Mouse (Mus musculus) erythroid progenitor cell, adult 5-6 weeks (primary cell): ENCODE data around the gene Htra2. TPM values are rescaled to one million over a fixed set of nuclear protein-coding genes. Genes with fewer than 3 reads are reported as not detected.

Experiments
- ATAC-seq: replicated peaks from 2 replicates; pipeline ENCODE4 v1.8.0; 2016; ENCODE audit warnings: moderate number of reproducible peaks, mild to moderate bottlenecking, moderate TSS enrichment, inconsistent platforms; ENCODE audit not compliant: poor library complexity, low FRiP score, severe bottlenecking
- total RNA-seq, 2 experiments: library from RNA; stranded (forward) in 1 of 2; stranded (reverse) in 1 of 2; fragments of 150-400 nt in 1 of 2; fragments of 186-747, 209-891 nt in 1 of 2; gene quantifications; 2 replicates each; pipeline versions ENCODE4 v1.2.3 to v1.2.4; 2015 to 2017; ENCODE audit warnings: low replicate concordance in 2 of 2

The Htra2 gene
- total RNA-seq, 2 experiments from 2014 or later, result 65.7 to 114 TPM

GRCm38 (mm10) chr6:83013444-83013843, 41.6 kb downstream of the Htra2 start:
- no peak for ATAC-seq

GRCm38 (mm10) chr6:83011756-83012155, 43.3 kb downstream of the Htra2 start:
- no peak for ATAC-seq

- no peak for ATAC-seq
Observed at GRCm38 (mm10) chr6:83011255-83011654, 43.8 kb downstream of the Htra2 start.

- peak; percentile 31; the same call in 1 of the 2 replicates for ATAC-seq
Observed at GRCm38 (mm10) chr6:83010010-83010409, 45.1 kb downstream of the Htra2 start.

- no peak for ATAC-seq
Observed at GRCm38 (mm10) chr6:83008659-83009058, 46.4 kb downstream of the Htra2 start.

- ATAC-seq, result no peak
Observed at GRCm38 (mm10) chr6:83006114-83006513, 49.0 kb downstream of the Htra2 start.

GRCm38 (mm10) chr6:83005444-83006011, 49.5 kb downstream of the Htra2 start:
- ATAC-seq, result no peak

GRCm38 (mm10) chr6:83004872-83005271, 50.2 kb downstream of the Htra2 start:
- no peak for ATAC-seq

- ATAC-seq, result no peak; the same call in 1 of the 2 replicates
Observed at GRCm38 (mm10) chr6:83004309-83004708, 50.8 kb downstream of the Htra2 start.

GRCm38 (mm10) chr6:83003850-83004249, 51.2 kb downstream of the Htra2 start:
- peak; percentile 72 for ATAC-seq

GRCm38 (mm10) chr6:83003082-83003481, 52.0 kb downstream of the Htra2 start:
- no peak for ATAC-seq

Other genes starting within 250 kb of the Htra2 start
- gene Sema4f, start 115.5 kb downstream of the Htra2 start, total RNA-seq (2015; ENCODE audit: low replicate concordance), result not detected in 2 replicates
- 0.39 TPM in 1 of 2 replicates, not detected in the other for gene Sema4f, start 115.5 kb downstream of the Htra2 start, total RNA-seq (2017; ENCODE audit: low replicate concordance)
- gene M1ap, start 108.4 kb downstream of the Htra2 start, total RNA-seq (2015; ENCODE audit: low replicate concordance), result 4.6 and 12.6 TPM in 2 replicates
- 2.6 and 19.8 TPM in 2 replicates for gene M1ap, start 108.4 kb downstream of the Htra2 start, total RNA-seq (2017; ENCODE audit: low replicate concordance)
- gene Dok1, start 21.8 kb downstream of the Htra2 start, total RNA-seq (2015; ENCODE audit: low replicate concordance), result 20.5 and 27.4 TPM in 2 replicates
- gene Dok1, start 21.8 kb downstream of the Htra2 start, total RNA-seq (2017; ENCODE audit: low replicate concordance), result 26.9 and 34.7 TPM in 2 replicates
- 0.84 and 3.6 TPM in 2 replicates for gene Loxl3, start 21.1 kb downstream of the Htra2 start, total RNA-seq (2015; ENCODE audit: low replicate concordance)
- 0.38 and 3.2 TPM in 2 replicates for gene Loxl3, start 21.1 kb downstream of the Htra2 start, total RNA-seq (2017; ENCODE audit: low replicate concordance)
- 275 and 371 TPM in 2 replicates for gene Aup1, start 752 bp downstream of the Htra2 start, total RNA-seq (2015; ENCODE audit: low replicate concordance)
- gene Aup1, start 752 bp downstream of the Htra2 start, total RNA-seq (2017; ENCODE audit: low replicate concordance), result 190 and 242 TPM in 2 replicates
- 2.5 and 6.8 TPM in 2 replicates for gene Dqx1, start 2.6 kb upstream of the Htra2 start, total RNA-seq (2015; ENCODE audit: low replicate concordance)
- gene Dqx1, start 2.6 kb upstream of the Htra2 start, total RNA-seq (2017; ENCODE audit: low replicate concordance), result 3.7 and 3.9 TPM in 2 replicates
- not detected in 2 replicates for gene Tlx2, start 15.0 kb upstream of the Htra2 start, total RNA-seq (2015; ENCODE audit: low replicate concordance)
- gene Tlx2, start 15.0 kb upstream of the Htra2 start, total RNA-seq (2017; ENCODE audit: low replicate concordance), result not detected in 2 replicates
- gene Pcgf1, start 22.6 kb upstream of the Htra2 start, total RNA-seq (2015; ENCODE audit: low replicate concordance), result 49.5 and 81.1 TPM in 2 replicates
- gene Pcgf1, start 22.6 kb upstream of the Htra2 start, total RNA-seq (2017; ENCODE audit: low replicate concordance), result 7.6 and 21.1 TPM in 2 replicates
- not detected in 2 replicates for gene Lbx2, start 31.1 kb upstream of the Htra2 start, total RNA-seq (2015; ENCODE audit: low replicate concordance)
- gene Lbx2, start 31.1 kb upstream of the Htra2 start, total RNA-seq (2017; ENCODE audit: low replicate concordance), result not detected in 2 replicates
- 1.1 TPM in 1 of 2 replicates, not detected in the other for gene Ccdc142, start 46.3 kb upstream of the Htra2 start, total RNA-seq (2015; ENCODE audit: low replicate concordance)
- gene Ccdc142, start 46.3 kb upstream of the Htra2 start, total RNA-seq (2017; ENCODE audit: low replicate concordance), result 3.7 TPM in 1 of 2 replicates, not detected in the other
- 2.9 TPM in 1 of 2 replicates, not detected in the other for gene Gm42688, start 46.3 kb upstream of the Htra2 start, total RNA-seq (2015; ENCODE audit: low replicate concordance)
- 1.1 and 3.5 TPM in 2 replicates for gene Gm42688, start 46.3 kb upstream of the Htra2 start, total RNA-seq (2017; ENCODE audit: low replicate concordance)
- gene Mrpl53, start 53.8 kb upstream of the Htra2 start, total RNA-seq (2015; ENCODE audit: low replicate concordance), result 49.5 and 61.6 TPM in 2 replicates
- 36.2 and 38.0 TPM in 2 replicates for gene Mrpl53, start 53.8 kb upstream of the Htra2 start, total RNA-seq (2017; ENCODE audit: low replicate concordance)
- 4.6 and 14.4 TPM in 2 replicates for gene Mogs, start 60.2 kb upstream of the Htra2 start, total RNA-seq (2015; ENCODE audit: low replicate concordance)
- 13.1 and 17.1 TPM in 2 replicates for gene Mogs, start 60.2 kb upstream of the Htra2 start, total RNA-seq (2017; ENCODE audit: low replicate concordance)
- gene Wbp1, start 66.3 kb upstream of the Htra2 start, total RNA-seq (2015; ENCODE audit: low replicate concordance), result 42.3 and 48.7 TPM in 2 replicates
- gene Wbp1, start 66.3 kb upstream of the Htra2 start, total RNA-seq (2017; ENCODE audit: low replicate concordance), result 77.9 and 83.6 TPM in 2 replicates
- 5.8 and 7.5 TPM in 2 replicates for gene Ino80b, start 70.2 kb upstream of the Htra2 start, total RNA-seq (2015; ENCODE audit: low replicate concordance)
- gene Ino80b, start 70.2 kb upstream of the Htra2 start, total RNA-seq (2017; ENCODE audit: low replicate concordance), result 7.4 and 24.1 TPM in 2 replicates
- gene Rtkn, start 80.2 kb upstream of the Htra2 start, total RNA-seq (2015; ENCODE audit: low replicate concordance), result not detected in 2 replicates
- gene Rtkn, start 80.2 kb upstream of the Htra2 start, total RNA-seq (2017; ENCODE audit: low replicate concordance), result 0.30 TPM in 1 of 2 replicates, not detected in the other
- gene Wdr54, start 101.1 kb upstream of the Htra2 start, total RNA-seq (2015; ENCODE audit: low replicate concordance), result not detected in 2 replicates
- not detected in 2 replicates for gene Wdr54, start 101.1 kb upstream of the Htra2 start, total RNA-seq (2017; ENCODE audit: low replicate concordance)
- not detected in 2 replicates for gene 1700003E16Rik, start 101.1 kb upstream of the Htra2 start, total RNA-seq (2015; ENCODE audit: low replicate concordance)
- not detected in 2 replicates for gene 1700003E16Rik, start 101.1 kb upstream of the Htra2 start, total RNA-seq (2017; ENCODE audit: low replicate concordance)
- 27.7 and 33.5 TPM in 2 replicates for gene Dctn1, start 110.6 kb upstream of the Htra2 start, total RNA-seq (2015; ENCODE audit: low replicate concordance)
- 74.6 and 104 TPM in 2 replicates for gene Dctn1, start 110.6 kb upstream of the Htra2 start, total RNA-seq (2017; ENCODE audit: low replicate concordance)
- gene Slc4a5, start 164.6 kb upstream of the Htra2 start, total RNA-seq (2015; ENCODE audit: low replicate concordance), result not detected in 2 replicates
- 0.39 TPM in 1 of 2 replicates, not detected in the other for gene Slc4a5, start 164.6 kb upstream of the Htra2 start, total RNA-seq (2017; ENCODE audit: low replicate concordance)